Mouse (Mus musculus): ENCODE measurements at regions not wholly inside any gene's neighbourhood (a gene's known extent, or its start where the extent isn't known, plus 50 kb on each side); places are given as distances from the start of the nearest gene placed in this dataset.
"Not testable (repeated sequence)": the region's sequence is repeated elsewhere in the genome, so short reads cannot be mapped to it uniquely, and the experiment has no call there.

DNA sequence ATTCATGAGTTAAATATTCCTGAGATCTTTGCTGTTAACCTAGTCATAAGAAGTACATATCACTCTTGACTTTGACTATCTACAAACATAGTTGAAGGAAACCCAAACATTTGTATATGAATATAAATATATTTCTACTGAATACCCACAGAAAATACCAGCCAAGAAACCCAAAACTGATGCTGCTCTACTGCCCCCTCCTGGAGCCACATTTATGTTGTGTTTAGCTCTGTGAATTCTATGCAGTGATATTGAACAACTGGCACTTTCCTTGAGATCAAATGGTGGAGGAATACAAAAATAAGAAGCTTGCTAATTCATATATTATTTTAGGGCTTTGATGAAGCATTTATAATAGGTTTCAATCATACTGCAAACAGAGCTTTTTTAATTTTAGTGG, 89.7 kb upstream of the Mageb16 start:
- DNase-seq = peak; percentile 2

DNA sequence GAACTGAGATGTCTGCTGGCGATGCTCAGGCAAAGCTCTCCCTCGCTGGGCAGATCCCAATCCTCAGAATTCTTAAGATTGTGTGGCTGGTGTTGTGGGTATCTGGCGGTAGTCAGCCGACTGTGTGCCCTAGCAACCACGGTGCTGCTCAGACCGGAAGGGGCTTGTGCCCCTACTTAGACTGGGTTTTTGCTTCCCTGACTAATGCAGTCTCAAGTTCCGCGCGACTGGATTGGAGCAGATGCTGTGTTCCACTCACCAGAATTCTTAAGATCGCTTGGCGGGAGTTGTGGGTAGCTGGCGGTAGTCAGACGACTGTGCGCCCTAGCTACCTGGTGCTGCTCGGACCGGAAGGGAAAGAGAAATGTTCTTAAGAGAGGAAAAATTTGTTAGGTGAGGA, 87.4 kb upstream of the Mageb16 start:
- DNase-seq = not testable (repeated sequence)
